Mouse (Mus musculus) stomach, postnatal 0 days (tissue): ENCODE results near the gene Pard6a. TPM values are rescaled to one million over a fixed set of nuclear protein-coding genes. Genes with fewer than 3 reads are reported as not detected.

Experiments
- ATAC-seq: fragments of 200-750 bp; cut with Nextera tagmentation; 2 replicates; pipeline ENCODE4 v1.8.0; 2017; ENCODE audit not compliant: low FRiP score, low TSS enrichment
- DNase-seq: peaks from one replicate; pipeline ENCODE4 v3.0.0-alpha.2; 2016; ENCODE audit warnings: low spot score
- H3K27ac ChIP-seq: fragments of 300-500 bp; sonication (generic); replicated peaks from 2 replicates; pipeline ENCODE4 v1.5.1; 2014; ENCODE audit warnings: mild to moderate bottlenecking, control low read depth
- H3K27me3 ChIP-seq: fragments of 300-500 bp; sonication (generic); 2 replicates; pipeline ENCODE4 v1.6.1; 2014; ENCODE audit warnings: low read length; ENCODE audit not compliant: control insufficient read depth, insufficient read depth
- H3K36me3 ChIP-seq: fragments of 300-500 bp; sonication (generic); 2 replicates; pipeline ENCODE4 v1.6.1; 2014; ENCODE audit warnings: low read length, mixed read lengths; ENCODE audit not compliant: control insufficient read depth, insufficient read depth
- H3K4me1 ChIP-seq: fragments of 300-500 bp; sonication (generic); replicated peaks from 2 replicates; pipeline ENCODE4 v1.6.1; 2014; ENCODE audit warnings: antibody characterized with exemption; ENCODE audit not compliant: control insufficient read depth, insufficient read depth
- H3K4me2 ChIP-seq: fragments of 300-500 bp; sonication (generic); replicated peaks from 2 replicates; pipeline ENCODE4 v1.6.1; 2014; ENCODE audit warnings: low read depth, mild to moderate bottlenecking, control low read depth, moderate library complexity
- H3K4me3 ChIP-seq: fragments of 300-500 bp; sonication (generic); 2 replicates; pipeline ENCODE4 v1.5.1; 2014; ENCODE audit warnings: low read depth, low read length, control low read depth
- H3K9ac ChIP-seq: fragments of 300-500 bp; sonication (generic); 2 replicates; pipeline ENCODE4 v1.6.1; 2014; ENCODE audit warnings: mild to moderate bottlenecking, low read length, control low read depth, mixed read lengths
- H3K9me3 ChIP-seq: fragments of 300-500 bp; sonication (generic); 2 replicates; pipeline ENCODE4 v1.6.1; 2016; ENCODE audit warnings: low read length; ENCODE audit not compliant: control insufficient read depth
- CTCF ChIP-seq: IDR thresholded peaks from 2 replicates; pipeline ENCODE4 v1.5.1; 2016; ENCODE audit warnings: antibody characterized with exemption, low read depth, mild to moderate bottlenecking, moderate library complexity
- EP300 ChIP-seq: optimal IDR thresholded peaks from 2 replicates; pipeline ENCODE3; 2016; ENCODE audit warnings: antibody characterized with exemption
- WGBS: fragments of 180-500 bp; shearing (Covaris S2); extraction: QIAGEN DNeasy Blood & Tissue Kit; methylation state at CpG from one replicate; pipeline ENCODE4 v1.1.7; 2014; 5-methylcytosine and 5-hydroxymethylcytosine counted together
- polyA plus RNA-seq: library from polyadenylated mRNA; unstranded; fragments of >200 nt; fragmentation: Nextera tagmentation; extraction: Ambion mirVana; gene quantifications from 2 replicates; pipeline ENCODE4 v1.2.1, GENCODE M21; 2015

Pard6a gene
- polyA plus RNA-seq, 1 experiment from 2014 or later, result 12.4 TPM

DNA sequence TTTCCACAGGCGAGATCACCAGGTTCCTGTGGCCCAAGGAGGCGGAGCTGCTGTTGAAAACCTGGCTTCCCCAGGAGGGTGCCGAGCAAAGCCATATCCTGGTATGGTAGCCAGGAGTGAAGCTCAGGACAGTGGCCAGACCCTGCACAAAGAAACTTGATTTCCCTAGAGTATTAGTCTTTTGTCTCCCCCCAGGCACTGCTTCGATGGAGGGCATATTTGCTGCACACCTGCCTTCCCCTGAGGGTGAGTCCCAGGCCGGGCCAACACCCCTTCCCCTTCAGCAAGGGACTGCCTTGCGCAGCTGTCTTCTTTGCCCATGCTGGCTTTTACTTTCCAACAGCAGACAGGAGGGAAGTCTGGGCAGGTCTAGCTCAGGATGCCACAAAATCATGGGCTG is 14.4 kb upstream of the Pard6a start:
- no peaks in the 10 kb centered on the region for H3K4me1 ChIP-seq
- WGBS, result 58% methylated on average over 6 of the region's 6 CpGs
- DNase-seq, result no peak
- H3K27me3 ChIP-seq, result no peaks in the 10 kb centered on the region
- H3K27ac ChIP-seq, result no peak overlapping the region
- no peak overlapping the region for H3K4me3 ChIP-seq
- no peaks in the 10 kb centered on the region for H3K9me3 ChIP-seq
- no peak overlapping the region for H3K4me2 ChIP-seq
- H3K36me3 ChIP-seq, result peaks cover 5% of the 10 kb centered on the region; the same call in 1 of the 2 replicates
- H3K9ac ChIP-seq, result no peak overlapping the region
- no peak for TF ChIP-seq CTCF
- TF ChIP-seq EP300, result no peak
- no peak for ATAC-seq

DNA sequence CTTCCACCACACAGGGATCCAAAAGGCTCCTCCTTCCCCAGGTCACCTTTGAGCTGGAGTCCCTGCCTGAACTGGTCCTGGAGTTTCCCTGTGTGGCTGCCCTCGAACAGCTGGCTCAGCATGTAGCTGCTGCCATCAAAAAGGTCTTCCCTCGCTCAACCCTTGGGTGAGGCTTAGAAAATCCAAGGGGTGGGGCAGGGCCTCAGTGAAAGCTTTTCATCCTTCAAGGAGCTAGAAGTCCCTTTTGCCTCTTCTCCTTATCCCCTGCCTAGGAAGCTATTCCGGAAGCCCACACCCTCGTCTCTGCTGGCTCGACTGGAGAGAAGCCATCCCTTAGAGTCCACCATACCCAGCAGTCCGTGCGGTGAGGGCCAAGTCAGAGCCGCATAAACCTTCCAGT is 13.4 kb upstream of the Pard6a start:
- no peak overlapping the region for H3K27ac ChIP-seq
- DNase-seq (no peak), ATAC-seq (no peak)
- H3K4me3 ChIP-seq, result no peak overlapping the region
- peaks cover 5% of the 10 kb centered on the region; the same call in 1 of the 2 replicates for H3K36me3 ChIP-seq
- H3K27me3 ChIP-seq, result no peaks in the 10 kb centered on the region
- no peak for TF ChIP-seq CTCF
- TF ChIP-seq EP300, result no peak
- no peaks in the 10 kb centered on the region for H3K9me3 ChIP-seq
- no peak overlapping the region for H3K9ac ChIP-seq
- no peaks in the 10 kb centered on the region for H3K4me1 ChIP-seq
- WGBS, result 59% methylated on average over 8 of the region's 8 CpGs
- H3K4me2 ChIP-seq, result no peak overlapping the region

DNA sequence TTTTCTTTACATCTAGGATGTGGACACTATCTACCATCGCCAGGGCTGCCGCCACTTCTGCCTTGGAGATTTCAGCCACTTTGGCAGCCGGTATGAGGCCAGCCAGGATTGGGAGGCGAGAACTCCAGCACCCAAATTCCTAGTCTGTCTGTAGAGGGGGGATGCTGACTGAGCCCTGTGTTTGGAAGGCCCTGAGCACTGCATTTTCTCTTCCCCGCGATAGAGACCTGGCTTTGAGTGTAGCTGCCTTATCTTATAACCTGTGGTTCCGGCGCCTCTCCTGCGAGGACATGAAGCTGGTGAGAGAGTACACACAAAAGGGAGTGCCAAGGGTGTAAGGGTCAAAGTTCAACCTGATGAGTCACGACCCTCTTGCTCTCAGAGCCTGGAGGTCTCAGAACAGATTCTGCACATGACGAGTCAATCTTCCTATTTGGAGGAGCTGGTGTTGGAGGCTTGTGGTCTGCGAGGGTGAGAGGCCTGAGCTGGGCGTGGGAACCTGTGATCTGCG is 12.7 kb upstream of the Pard6a start:
- Histone ChIP-seq H3K9ac (no peak overlapping the region), H3K4me1 (no peaks in the 10 kb centered on the region), H3K36me3 (no peaks in the 10 kb centered on the region), H3K4me2 (no peak overlapping the region), H3K4me3 (no peak overlapping the region), H3K27ac (no peak overlapping the region), H3K27me3 (no peaks in the 10 kb centered on the region), H3K9me3 (no peaks in the 10 kb centered on the region)
- 55% methylated on average over 14 of the region's 14 CpGs for WGBS
- TF ChIP-seq EP300 (no peak), CTCF (no peak)
- ATAC-seq (0 out of 2 replicates have a peak, but pooled peaks have one; percentile 28), DNase-seq (peak; percentile 34)

DNA sequence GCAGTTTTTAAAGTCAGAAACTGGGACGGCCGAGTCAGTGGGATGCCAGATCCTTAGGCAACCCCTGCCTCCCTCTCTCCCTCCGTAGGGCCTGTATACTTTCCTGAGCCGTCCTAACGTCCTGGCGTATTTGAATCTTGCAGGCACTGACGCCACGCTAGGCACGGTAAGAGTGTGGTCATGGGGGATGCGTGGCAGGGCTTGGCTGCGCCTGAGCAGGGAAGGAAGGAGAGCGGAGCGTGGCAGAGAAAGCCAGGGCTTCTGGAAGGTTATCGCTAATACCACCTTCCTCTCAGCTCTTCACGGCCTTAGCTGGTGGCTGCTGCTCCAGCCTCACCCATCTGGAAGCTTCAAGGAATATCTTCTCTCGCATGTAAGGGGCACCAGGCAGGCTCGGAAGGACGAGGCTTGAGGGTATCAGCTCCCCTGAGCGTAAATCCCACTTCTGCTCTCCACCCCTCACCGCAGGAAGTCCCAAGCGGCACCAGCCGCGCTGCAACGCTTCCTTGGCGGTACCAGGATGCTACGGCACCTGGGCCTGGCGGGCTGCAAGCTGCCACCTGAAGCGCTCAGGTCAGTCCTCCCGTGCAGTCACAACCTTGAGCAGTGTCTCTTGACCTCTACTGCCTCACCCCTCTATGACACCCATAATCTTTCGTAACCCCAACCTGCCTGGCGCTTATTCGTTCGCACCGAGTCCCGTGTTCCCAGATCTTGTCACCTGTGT is 11.5 kb upstream of the Pard6a start:
- H3K9me3 ChIP-seq, result no peaks in the 10 kb centered on the region
- H3K27ac ChIP-seq, result no peak overlapping the region
- TF ChIP-seq EP300 (no peak), CTCF (no peak)
- ATAC-seq, result no peak
- H3K9ac ChIP-seq, result no peak overlapping the region
- no peak overlapping the region for H3K4me3 ChIP-seq
- 61% methylated on average over 35 of the region's 35 CpGs for WGBS
- no peaks in the 10 kb centered on the region for H3K36me3 ChIP-seq
- no peaks in the 10 kb centered on the region; the same call in 1 of the 2 replicates for H3K4me1 ChIP-seq
- DNase-seq, result no peak
- no peaks in the 10 kb centered on the region for H3K27me3 ChIP-seq
- no peak overlapping the region for H3K4me2 ChIP-seq

DNA sequence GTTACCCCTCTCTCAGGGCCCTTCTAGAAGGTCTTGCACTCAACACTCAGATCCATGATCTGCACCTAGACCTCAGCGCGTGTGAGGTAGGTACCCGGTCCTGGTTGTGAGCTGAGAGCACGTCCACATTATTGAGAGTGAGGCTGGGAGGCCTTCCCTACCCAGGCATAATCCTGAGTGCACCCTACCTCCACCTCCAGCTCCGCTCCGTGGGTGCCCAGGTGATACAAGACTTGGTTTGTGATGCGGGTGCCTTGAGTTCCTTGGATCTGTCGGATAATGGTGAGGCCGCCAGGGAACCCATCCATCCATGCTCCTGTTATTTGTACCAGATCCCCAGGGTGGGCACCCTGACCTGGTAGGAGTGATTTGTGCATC is 11.0 kb upstream of the Pard6a start:
- 94% methylated on average over 9 of the region's 9 CpGs for WGBS
- DNase-seq (no peak), ATAC-seq (no peak)
- no peak overlapping the region for H3K9ac ChIP-seq
- H3K9me3 ChIP-seq, result no peaks in the 10 kb centered on the region
- H3K27ac ChIP-seq, result no peak overlapping the region
- no peak overlapping the region for H3K4me3 ChIP-seq
- no peaks in the 10 kb centered on the region for H3K36me3 ChIP-seq
- TF ChIP-seq EP300 (no peak), CTCF (no peak)
- no peaks in the 10 kb centered on the region; the same call in 1 of the 2 replicates for H3K4me1 ChIP-seq
- H3K4me2 ChIP-seq, result no peak overlapping the region
- no peaks in the 10 kb centered on the region for H3K27me3 ChIP-seq

DNA sequence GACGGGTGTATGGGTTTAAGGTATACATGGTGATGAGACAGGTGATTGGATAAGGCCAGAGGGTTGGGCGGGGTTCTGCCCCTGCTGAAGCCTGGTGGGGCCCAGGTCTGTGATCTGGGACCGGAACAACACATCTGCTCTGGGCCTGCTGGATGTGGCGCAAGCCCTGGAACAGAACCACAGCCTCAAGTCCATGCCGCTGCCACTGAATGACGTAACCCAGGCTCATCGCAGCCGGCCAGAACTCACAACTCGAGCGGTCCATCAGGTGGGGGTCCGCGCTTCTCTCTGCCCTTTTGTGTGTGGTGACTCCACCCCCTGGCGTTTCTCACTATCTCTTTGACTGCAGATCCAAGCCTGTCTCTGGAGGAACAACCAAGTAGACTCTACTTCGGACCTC is 10.0 kb upstream of the Pard6a start:
- Histone ChIP-seq H3K36me3 (no peaks in the 10 kb centered on the region), H3K4me1 (no peaks in the 10 kb centered on the region; the same call in 1 of the 2 replicates), H3K9ac (no peak overlapping the region), H3K4me3 (no peak overlapping the region), H3K4me2 (no peak overlapping the region), H3K27me3 (no peaks in the 10 kb centered on the region), H3K9me3 (no peaks in the 10 kb centered on the region), H3K27ac (no peak overlapping the region)
- no peak for TF ChIP-seq EP300
- TF ChIP-seq CTCF, result no peak
- DNase-seq (no peak), ATAC-seq (no peak)
- 69% methylated on average over 14 of the region's 14 CpGs for WGBS
